Mouse (Mus musculus): ENCODE data around the gene Foxk1.

Gene Foxk1

DNA sequence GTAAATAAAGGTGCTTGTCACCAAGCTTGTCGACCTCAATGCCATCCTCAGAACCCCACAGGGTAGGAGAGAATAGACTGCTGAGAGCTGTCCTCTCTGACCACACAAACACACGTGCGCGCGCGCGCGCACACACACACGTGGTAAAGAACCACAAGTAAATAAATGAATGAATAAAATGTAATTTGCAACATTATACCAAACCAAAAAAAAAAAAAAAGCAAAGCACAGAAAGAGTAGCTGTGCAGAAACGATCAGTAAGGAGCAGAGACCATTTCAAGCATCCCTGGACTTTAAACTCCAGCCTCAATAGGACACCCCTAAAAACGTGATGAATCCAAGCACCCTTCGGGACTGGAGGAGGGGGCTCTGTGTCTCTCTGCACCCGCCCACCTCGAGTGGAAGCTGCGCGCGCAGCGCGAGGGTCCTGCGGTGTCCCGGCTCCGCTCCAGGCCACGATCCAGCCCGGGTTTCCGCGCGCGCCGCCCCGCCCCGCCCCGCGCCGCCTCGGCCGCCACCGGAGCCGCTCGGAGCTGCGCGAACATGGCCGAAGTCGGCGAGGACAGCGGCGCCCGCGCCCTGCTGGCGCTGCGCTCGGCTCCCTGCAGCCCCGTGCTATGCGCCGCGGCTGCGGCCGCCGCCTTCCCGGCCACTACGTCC lies at the start of gene Foxk1:
Foxk1 (plus strand) TSS at position 517 of the 660 bp plus-strand sequence.
- peak; percentile 93 for DNase-seq

DNA sequence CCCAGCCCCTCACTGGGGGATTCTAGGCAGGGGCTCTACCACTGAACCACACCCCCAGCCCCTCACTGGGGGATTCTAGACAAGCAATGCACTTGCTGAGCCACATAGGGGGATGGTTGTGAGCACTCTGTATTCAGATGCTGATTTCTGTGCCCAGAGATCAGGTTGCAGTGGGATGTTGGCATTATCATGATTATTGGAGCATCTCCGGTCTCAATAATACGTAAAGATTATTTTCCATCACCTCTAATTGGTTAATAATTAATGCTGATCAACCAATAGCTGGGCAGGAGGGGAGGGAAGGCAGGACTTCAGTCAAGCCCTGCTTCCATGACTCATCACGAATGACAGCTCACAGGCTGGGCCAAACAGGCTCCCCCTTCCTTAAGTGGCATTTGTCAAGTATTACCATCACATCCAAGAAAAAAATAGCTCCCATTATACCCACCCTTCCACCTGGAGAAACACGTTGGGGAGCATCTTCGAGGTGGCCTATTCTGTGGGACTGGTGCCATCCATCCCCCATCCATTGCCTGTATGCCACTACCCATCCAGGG lies 48.9 kb upstream of the Foxk1 start:
- no peak for DNase-seq

DNA sequence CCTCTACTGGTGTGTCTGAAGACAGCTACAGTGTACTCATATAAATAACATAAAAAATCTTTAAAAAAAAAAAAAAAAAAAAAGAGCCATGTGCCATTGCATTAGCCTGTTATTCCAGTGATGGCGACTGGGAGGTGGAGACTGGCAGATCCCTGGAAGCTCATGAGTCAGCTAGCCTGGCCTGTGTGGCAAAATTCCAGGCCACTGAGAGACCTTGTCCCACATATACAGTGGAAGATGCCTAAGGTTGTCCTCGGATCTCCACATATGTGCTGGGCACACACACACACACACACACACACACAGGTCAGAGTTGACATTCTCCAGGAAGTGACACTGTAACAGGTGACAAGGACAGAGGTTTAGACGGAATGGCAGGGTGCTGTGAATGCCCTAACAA lies 46.2 kb upstream of the Foxk1 start:
- no peak for DNase-seq

GRCm38 (mm10) chr5:142361166-142361565 lies 40.1 kb upstream of the Foxk1 start:
- no peak for DNase-seq

DNA sequence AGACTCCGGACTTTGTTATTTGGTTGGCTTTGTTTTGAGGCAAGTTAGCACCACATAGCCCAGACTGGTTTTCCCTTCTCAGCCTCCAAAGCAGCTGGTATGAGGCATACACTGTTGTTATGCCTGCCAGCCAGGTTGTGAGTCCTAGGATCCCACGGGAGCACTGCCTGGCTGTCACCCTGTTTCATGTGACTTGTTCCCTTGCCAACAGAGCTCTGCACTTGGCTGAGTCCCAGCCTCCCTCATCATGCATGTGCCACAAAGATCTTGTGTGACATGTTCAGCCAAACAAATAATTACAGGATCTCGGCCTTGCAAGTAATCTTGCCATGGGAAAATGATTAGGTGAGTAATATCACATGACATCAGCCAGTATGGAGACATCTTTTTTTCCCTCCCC lies 38.4 kb upstream of the Foxk1 start:
- peak; percentile 42 for DNase-seq

DNA sequence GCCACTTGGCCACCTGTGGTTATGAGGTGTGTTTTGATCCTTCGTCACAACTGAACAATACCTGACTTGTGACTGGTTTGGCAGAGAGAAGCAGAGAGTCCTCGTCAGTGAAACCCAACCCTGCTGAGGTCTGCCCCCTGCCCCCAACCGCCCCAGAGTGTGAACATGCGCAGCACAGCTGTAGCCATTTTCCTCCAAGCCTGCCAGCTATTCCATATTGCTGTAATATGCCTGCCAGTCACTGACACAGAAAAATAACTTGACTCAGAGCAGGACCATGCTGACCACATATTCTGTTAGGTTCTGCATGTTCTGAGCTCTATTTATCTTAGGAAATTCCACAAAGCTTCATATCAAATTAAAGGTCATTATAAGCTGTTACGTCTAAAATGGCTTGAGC lies 37.2 kb upstream of the Foxk1 start:
- DNase-seq, result no peak

DNA sequence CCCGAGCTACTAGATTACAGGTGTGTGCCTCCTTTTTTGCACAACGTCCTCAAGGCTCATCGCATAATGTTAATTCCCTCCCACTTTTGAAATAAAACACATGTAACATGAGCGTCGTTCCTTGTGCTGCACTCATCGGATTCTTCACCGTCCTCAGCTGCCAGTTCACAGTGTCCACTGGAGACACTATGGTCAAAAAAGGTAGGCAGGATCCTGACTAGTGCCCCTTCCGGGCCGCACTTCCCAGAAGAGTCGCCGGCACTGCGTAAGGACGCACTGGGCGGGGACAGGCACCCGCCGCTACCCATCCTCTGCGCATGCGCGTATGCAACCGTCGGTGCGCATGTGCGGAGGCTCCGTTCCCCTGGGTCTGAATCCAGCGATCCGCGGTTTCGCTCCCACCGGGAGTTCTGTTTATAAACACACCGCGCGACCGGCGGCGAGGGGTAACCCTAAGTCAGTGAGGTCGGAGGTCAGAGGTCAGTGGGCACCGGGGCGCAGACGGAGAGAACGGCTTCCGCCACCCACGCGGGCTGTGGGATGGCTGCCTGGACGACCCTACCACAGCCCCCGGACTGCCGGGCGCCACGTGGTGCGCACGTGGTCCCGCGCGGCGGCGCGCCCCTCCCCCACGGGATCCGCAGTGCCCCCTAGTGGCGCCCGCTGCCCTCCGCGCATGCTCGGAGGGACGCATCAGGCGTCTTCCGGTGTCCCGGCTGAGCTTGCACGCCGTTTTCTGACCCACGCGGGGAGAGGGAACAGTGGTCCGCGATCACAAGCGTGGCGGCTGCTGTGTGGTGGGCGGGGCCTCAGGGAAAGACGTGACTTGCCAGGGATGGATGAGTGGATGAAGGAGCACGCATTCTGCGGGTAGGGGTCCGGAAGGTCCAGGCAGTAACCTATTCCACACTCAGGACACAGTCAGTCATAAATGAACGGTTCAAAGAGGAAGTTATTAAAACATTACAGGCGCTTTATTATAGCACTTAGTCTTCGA lies 33.9 kb upstream of the Foxk1 start:
- DNase-seq, result peak; percentile 99

GRCm38 (mm10) chr5:142368122-142368521 lies 33.2 kb upstream of the Foxk1 start:
- DNase-seq, result peak; percentile 26

DNA sequence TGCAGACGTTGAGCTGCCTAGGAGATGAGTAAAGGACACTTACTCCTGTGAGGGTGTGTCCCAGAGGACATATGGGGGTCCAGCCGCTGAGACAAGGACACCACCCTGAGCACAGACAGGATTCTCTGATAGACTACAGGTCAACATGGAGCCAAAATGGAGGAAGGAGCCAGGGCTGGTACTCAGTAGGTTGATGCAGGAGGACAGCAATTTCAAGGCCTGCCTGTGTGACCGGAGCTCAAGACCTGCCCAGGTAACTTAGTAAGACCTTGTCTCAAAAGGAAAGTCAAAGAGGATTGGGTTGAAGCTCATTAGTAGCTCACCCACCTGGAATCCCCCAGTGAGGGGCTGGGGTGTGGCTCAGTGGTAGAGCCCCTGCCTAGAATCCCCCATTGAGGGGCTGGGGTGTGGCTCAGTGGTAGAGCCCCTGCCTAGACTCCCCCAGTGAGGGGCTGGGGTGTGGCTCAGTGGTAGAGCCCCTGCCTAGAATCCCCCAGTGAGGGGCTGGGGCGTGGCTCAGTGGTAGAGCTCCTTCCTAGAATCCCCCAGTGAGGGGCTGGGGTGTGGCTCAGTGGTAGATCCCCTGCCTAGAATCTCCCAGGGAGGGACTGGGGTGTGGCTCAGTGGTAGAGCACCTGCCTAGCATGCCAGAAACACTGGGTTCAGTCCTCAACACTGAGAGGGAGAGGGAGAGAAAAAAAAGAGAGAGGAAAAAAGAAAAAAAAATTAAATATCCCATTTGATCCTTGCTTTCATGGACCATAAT lies 30.7 kb upstream of the Foxk1 start:
- DNase-seq, result no peak

GRCm38 (mm10) chr5:142371172-142372155 lies 29.8 kb upstream of the Foxk1 start:
- no peak for DNase-seq

GRCm38 (mm10) chr5:142372207-142372606 lies 29.1 kb upstream of the Foxk1 start:
- no peak for DNase-seq

GRCm38 (mm10) chr5:142374343-142374742 lies 27.0 kb upstream of the Foxk1 start:
- DNase-seq, result no peak

DNA sequence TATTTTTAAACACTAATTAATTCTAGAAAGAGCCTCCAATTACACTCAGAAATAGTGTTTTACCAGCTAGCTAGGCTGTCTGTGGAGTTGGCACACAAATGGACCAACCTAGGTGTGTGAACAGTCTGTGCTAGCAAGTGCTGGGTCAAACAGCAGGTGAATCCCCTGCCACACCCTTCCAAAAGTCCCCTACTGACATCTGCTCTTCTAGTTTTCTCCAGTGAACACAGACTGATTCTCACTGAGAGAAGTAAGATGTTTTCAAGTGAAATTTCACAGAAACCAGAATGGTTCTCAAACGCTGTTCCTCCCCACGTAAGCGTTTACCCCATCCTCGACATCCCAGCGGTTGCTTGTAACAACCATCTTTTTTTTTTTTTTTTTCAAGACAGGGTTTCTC lies 25.7 kb upstream of the Foxk1 start:
- no peak for DNase-seq

- DNase-seq, result no peak
These were observed 25.2 kb upstream of the Foxk1 start for GRCm38 (mm10) chr5:142376071-142376470.

GRCm38 (mm10) chr5:142378068-142378467 lies 23.2 kb upstream of the Foxk1 start:
- DNase-seq, result no peak

GRCm38 (mm10) chr5:142380491-142380890 lies 20.8 kb upstream of the Foxk1 start:
- no peak for DNase-seq

- no peak for DNase-seq
These were observed 16.2 kb upstream of the Foxk1 start for GRCm38 (mm10) chr5:142384911-142385660.

DNA sequence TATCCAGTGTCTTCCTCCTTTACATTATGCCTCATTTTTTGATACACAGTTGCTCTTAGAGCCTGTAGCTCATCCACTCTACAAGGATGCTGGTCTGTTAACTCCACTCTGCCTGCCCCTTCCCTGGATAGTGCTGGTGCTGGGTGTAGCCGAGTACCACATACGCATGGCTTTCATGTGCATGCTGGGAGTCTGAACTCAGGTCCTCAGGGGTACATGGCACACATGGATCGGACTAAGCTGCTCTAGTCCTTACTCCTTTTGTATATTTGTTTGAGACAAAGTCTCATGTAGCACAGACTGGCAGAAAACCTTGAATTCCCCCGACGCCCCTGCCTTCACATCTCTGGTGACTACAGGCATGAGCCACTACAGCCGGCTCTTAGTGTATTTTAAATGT lies 15.0 kb upstream of the Foxk1 start:
- no peak for DNase-seq

GRCm38 (mm10) chr5:142386784-142387680 lies 14.3 kb upstream of the Foxk1 start:
- no peak for DNase-seq

DNA sequence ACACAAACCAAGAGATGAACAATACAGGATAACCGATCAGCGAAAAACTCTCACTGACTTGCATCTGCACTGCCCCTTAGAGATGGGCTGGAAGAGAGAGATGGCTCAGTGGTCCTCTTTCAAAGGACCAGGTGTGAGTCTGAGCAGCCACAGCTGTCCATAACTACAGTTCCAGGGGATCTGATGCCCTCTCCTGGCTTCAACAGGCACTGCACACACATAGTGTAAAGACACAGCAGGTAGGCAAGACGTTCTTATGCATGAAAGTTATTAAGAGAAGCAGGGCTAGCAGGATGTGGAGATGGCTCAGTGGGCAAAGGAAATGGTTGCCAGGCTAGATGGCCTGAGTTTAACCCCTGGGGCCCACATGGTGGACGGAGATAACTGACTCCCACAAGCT lies 13.6 kb upstream of the Foxk1 start:
- no peak for DNase-seq

Data from kidney, adult 9 months (tissue).